Mouse (Mus musculus) bone marrow macrophage, adult 2 months (primary cell): ENCODE measurements at regions not wholly inside any gene's neighbourhood (a gene's known extent, or its start where the extent isn't known, plus 50 kb on each side); places are given as distances from the start of the nearest gene placed in this dataset.

Experiments
- CTCF ChIP-seq: IDR thresholded peaks from 2 replicates; pipeline ENCODE4 v1.5.1; 2012; ENCODE audit warnings: low read depth, mild to moderate bottlenecking, low read length, moderate library complexity
- POLR2A ChIP-seq: IDR thresholded peaks from 2 replicates; pipeline ENCODE4 v1.6.1; 2012; ENCODE audit warnings: mild to moderate bottlenecking, low read depth, low read length, borderline replicate concordance

DNA sequence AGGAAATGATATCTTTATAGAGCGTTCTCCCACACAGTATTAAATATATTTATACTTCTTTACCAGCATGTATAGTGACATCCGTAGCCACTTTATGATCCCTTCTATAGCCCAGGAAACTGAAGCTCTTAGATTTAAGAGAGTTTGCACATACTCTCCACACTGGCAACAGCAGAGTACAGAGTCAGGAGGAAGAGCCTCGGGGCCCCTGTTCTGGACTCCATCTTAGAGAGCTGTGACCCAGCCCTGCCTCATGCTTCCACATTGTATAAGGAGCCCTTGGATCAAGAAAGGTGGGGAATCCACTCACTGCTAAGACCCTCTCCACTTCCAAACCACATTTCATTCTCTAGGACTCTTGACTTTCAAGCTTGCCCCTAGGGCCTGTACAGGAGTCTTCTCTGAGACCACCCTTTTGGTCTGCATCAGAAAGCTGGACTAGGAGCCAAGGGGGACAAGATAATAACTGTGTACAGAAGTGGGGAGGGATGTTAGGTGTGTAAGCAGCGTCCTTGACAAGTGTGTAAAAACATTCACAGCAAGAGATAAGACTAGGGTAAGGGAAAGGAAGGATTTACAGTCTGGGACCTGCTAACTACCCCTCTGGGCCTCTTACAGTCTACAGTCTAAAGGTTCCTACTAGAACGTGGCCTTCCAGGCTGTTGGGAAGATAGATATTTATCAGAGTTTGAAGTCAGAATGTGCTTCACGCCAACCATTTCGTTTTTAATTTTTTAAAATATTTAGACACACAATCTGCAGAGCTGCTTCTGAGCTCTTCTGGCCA is 132.1 kb upstream of the Pmfbp1 start:
- TF ChIP-seq CTCF (no peak), POLR2A (no peak)
